Mouse (Mus musculus) hematopoietic multipotent progenitor cell, adult 10-12 weeks (in vitro differentiated cells): ENCODE results near the gene Bsdc1. TPM values are rescaled to one million over a fixed set of nuclear protein-coding genes. Genes with fewer than 3 reads are reported as not detected.

Source experiments
- polyA plus RNA-seq: library from polyadenylated mRNA; stranded (reverse); fragments of >175 nt; gene quantifications from 2 replicates; pipeline ENCODE4 v1.2.3, GENCODE M21; 2012; ENCODE audit warnings: low replicate concordance

Gene Bsdc1
- 27.6 and 91.6 TPM in 2 replicates for polyA plus RNA-seq

DNA sequence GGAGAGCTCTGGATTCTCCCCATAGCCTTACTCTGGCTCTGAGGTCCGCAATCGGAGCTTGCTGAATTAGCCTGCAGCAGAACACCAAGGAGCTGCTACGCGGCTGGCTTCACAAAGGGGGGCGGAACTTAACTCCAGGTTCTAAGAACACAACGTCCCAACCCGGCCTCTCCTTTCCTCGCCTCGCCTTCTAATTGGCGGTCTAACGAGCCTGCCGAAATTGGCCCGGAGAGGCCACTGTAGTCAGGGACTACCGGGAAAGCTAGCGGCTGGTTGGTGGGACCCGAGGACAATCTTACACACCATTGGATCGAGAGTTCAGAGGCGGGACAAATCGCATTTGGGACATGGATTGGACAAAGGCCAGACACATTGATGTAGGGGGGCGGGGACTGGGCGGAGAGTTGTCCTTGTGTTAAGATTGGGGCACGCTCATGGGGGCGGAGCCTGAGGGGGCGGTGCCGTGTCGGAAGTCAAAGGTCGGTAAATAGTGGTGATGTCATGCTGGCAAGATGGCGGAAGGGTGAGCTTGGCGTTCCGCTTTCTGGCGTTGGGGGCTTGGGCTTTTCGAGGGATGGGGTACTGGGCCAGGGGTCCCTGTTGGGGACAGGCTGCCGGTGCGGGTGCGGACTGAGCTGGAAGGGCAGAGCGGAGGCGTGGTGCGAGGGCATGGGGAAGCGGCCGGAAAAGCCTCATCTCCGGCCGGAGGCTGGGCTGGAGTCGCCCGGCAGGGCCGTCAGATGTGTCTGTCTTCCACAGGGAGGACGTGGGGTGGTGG, at the start of gene Bsdc1:
Bsdc1 (plus strand) TSS at position 399 of the 778 bp plus-strand sequence.

DNA sequence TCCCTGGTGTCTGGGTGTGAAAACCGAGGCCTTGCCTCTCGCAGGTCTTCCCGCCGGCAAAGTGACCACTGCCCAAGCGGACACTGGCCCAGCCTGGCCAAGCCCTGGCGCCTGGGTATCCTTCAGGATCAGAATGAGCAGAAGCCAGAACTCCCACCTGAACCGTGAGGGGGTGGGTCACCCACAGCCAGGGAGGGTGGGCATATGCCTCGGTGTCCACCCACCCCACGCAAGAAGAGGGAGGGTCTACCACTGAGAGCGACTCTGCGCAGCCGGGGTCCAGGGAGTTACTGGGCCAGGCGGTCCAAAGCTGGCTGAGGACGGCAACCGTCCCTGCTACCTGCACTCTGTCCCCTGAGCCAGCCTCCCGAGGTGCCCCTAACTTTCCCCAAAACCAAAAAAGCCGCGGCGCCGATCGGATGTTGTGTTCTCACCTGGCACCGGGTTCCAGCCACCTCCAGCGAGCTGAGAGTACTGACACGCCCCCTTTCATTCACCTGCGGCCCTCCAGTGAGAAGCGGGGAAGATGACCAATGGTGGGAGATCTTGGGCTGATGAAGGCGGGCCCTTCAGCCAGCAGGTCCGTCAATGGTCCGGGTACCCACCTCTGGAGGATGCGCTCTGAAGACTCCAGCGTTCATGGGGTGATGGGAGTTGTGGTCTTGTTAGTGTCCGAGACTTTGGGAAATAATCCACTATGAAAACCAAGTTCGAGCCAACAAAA, 20.9 kb upstream of the Bsdc1 start, which contains the start of gene Zbtb8b:
Zbtb8b (minus strand) TSS at position 514 of the 724 bp plus-strand sequence.

DNA sequence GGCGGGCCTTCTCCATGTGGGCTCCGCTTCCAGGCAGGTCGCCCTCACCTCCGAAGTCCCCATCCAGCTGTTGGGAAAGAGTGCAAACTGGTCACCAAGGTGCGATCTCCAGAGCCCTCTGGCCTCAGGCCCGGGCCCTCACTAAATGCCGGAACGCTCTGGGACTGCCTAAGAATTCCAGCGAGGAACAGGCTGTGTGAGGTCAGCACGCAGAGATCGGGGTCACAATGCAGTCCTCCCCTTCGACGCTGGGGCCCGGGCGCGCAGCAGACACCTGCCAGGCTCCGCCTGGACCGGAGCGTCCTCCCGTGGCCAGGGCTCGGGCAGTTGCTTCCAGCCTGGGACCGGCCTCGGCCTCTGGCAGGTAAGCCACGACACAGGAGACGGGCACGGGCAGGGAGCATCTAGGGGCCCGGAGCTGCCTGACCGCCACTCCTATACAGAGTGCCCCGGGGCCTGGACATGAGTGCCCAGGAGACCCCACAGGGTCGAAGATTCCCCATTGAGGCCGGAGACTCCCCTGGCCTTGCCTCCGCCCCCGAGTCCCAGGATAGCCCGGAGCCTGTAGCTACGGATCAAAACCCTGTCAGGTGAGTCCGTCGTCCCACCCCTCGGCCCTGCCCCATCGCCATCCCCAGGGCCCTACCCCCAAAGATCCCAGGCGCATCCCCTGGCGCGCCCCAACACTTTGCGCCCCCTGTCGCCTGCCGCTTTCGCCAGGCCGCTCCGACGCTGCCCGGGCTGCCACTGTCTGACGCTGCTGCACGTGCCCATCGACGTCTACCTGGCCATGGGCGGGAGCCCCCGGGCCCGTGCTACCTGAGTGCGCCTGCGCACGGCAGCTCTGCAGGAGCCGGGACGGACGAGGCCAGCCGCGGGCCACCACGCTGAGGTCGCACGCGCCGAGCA, 29.8 kb downstream of the Bsdc1 start, which contains the start of the genes Tssk3 and Fam229a:
Tssk3 (minus strand) TSS at position 51 of the 909 bp plus-strand sequence.
Fam229a (plus strand) TSS at position 219 of the 909 bp plus-strand sequence.

DNA sequence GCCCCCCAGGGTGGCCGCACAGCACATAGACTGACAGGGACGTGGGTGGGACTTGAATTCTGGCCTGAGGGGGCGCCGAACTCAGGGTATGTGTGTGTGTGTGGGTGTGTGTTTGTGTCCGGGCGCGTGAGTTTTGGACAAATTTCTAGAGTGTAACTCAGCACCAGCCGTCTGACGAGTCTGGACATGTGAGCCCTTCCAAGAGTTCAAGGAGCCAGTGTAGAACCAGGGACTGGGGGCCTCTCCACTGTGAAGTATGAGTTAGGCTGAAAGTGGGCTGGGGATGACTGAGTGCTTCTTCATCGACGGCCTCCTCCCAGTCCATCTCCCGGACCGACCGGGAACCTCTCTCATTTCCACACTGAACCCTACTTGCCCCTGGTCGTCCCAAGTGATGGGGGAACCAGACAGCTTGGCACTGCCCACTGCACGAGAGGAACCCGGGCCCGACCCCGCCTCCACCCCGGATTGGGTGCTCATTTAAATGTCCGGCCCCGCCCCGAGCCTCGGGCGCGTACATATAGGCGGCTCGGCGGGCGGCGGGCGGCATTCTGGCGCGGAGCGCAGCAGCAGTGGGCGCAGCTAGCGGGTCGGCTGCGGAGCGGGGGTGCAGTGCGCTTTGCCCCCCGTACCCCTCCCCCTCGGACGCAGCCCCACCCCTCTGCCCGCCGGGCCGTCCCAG, 51.8 kb downstream of the Bsdc1 start, which contains the start of gene Marcksl1:
Marcksl1 (plus strand) TSS at position 496 of the 682 bp plus-strand sequence.

Other genes with a start within 250 kb of the Bsdc1 start
- 0.72 and 1.6 TPM in 2 replicates for gene C77080, start 200.2 kb upstream of the Bsdc1 start, polyA plus RNA-seq
- 0.04 TPM in 1 of 2 replicates, not detected in the other for gene Sync, start 174.0 kb upstream of the Bsdc1 start, polyA plus RNA-seq
- 18.9 and 24.8 TPM in 2 replicates for gene Rbbp4, start 126.2 kb upstream of the Bsdc1 start, polyA plus RNA-seq
- gene Zbtb8os, start 125.9 kb upstream of the Bsdc1 start, polyA plus RNA-seq, result 2.6 and 4.1 TPM in 2 replicates
- 1.7 and 4.1 TPM in 2 replicates for gene Zbtb8a, start 83.5 kb upstream of the Bsdc1 start, polyA plus RNA-seq
- gene Zbtb8b, start 20.7 kb upstream of the Bsdc1 start, polyA plus RNA-seq, result not detected in 2 replicates
- 0.17 TPM in 1 of 2 replicates, not detected in the other for gene Tssk3, start 29.4 kb downstream of the Bsdc1 start, polyA plus RNA-seq
- gene Fam229a, start 29.6 kb downstream of the Bsdc1 start, polyA plus RNA-seq, result 0.59 and 1.1 TPM in 2 replicates
- gene Marcksl1, start 52.0 kb downstream of the Bsdc1 start, polyA plus RNA-seq, result 71.7 and 221 TPM in 2 replicates
- 26.7 and 62.4 TPM in 2 replicates for gene Hdac1, start 81.1 kb downstream of the Bsdc1 start, polyA plus RNA-seq
- 158 and 171 TPM in 2 replicates for gene Lck, start 112.1 kb downstream of the Bsdc1 start, polyA plus RNA-seq
- 0.84 and 2.4 TPM in 2 replicates for gene Fam167b, start 117.0 kb downstream of the Bsdc1 start, polyA plus RNA-seq
- 28.9 and 92.5 TPM in 2 replicates for gene Eif3i, start 139.1 kb downstream of the Bsdc1 start, polyA plus RNA-seq
- 213 and 249 TPM in 2 replicates for gene Tmem234, start 139.1 kb downstream of the Bsdc1 start, polyA plus RNA-seq
- 1.1 TPM in 1 of 2 replicates, not detected in the other for gene Dcdc2b, start 152.7 kb downstream of the Bsdc1 start, polyA plus RNA-seq
- gene Iqcc, start 157.5 kb downstream of the Bsdc1 start, polyA plus RNA-seq, result 5.9 and 11.8 TPM in 2 replicates
- gene Ccdc28b, start 162.4 kb downstream of the Bsdc1 start, polyA plus RNA-seq, result 19.8 and 23.7 TPM in 2 replicates
- gene Txlna, start 179.5 kb downstream of the Bsdc1 start, polyA plus RNA-seq, result 39.5 and 49.1 TPM in 2 replicates
- 8.8 and 19.4 TPM in 2 replicates for gene Kpna6, start 211.2 kb downstream of the Bsdc1 start, polyA plus RNA-seq
- 25.7 and 36.1 TPM in 2 replicates for gene Tmem39b, start 235.3 kb downstream of the Bsdc1 start, polyA plus RNA-seq